Comparison of ENCODE assay signal across 27 mouse cellular contexts in the genomic region with DNA sequence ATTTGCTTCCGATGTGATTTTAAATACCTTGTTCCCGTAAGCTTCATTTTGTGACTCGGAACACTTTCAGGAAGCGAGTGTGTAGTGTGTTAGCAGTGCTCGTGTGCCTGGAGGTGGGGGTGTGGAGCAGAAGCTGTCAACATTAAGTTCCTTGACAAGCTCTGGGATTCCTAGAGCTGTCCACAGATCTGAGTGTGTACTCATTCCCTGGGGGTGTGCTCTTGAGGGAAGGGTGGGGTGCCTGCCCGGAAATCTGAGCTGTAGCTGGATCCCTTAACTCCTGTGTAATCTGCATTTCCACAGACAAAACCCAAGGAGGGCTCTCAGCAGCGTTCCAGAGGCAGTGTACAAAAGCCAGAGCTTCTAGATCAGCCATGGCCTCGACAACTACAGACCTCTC.
A peak's percentile ranks its signal among the peaks of the same experiment; 100 is the strongest.
DNase-seq lines count a peak whose midpoint lies in the region; ATAC-seq lines count a peak whose summit lies in the region.
"Had no signal": no experiment of that assay in that cellular context is flagged by ENCODE, and none has a peak within 500 bp of the region (broad histone marks: within the 10 kb centered on the region; RNA-seq: fewer than 3 reads in every experiment).

No protein-coding gene starts in this region.

- DNase-seq in frontal cortex, postnatal 36 days (ENCODE audit: low spot score in 2 of 2), result no peak
- DNase-seq in lung, postnatal 4 days, result no peak
- DNase-seq in NIH3T3 (ENCODE audit: low read depth), result peak; percentile 57
- DNase-seq in brain, adult 2 months (ENCODE audit: low read depth, low spot score), result peak; percentile 15
- no peak for DNase-seq in layer of hippocampus, adult 8-10 months (ENCODE audit: low spot score in 2 of 2)
- DNase-seq: adrenal gland, adult 8-10 months; adrenal gland, postnatal 14 days; adrenal gland, postnatal 36 days; cerebellum, adult 11 months; cerebellum, adult 18-20 months; cerebellum, adult 8-10 months; cerebellum, adult 9-11 months; cerebellum, postnatal 14 days; cerebellum, postnatal 36 days; embryo, embryonic 11 days had no signal

- H3K9ac ChIP-seq in lung, embryonic 16.5 days (ENCODE audit: low read length), result no peak overlapping the region
- H3K9ac ChIP-seq: embryonic facial prominence, embryonic 12.5 days; embryonic facial prominence, embryonic 15.5 days; forebrain, embryonic 12.5 days had no signal

- peak; percentile 47; the same call in 1 of the 2 replicates for ATAC-seq in frontal cortex, adult (ENCODE audit: low TSS enrichment)
- peak; percentile 38; the same call in 1 of the 2 replicates for ATAC-seq in lung, embryonic 16.5 days (ENCODE audit: low read depth)
- ATAC-seq in inflammation-experienced regulatory T-cells, adult 6 months, result no peak
- ATAC-seq: activated CD4-positive, CD25-positive, alpha-beta regulatory T cell, adult 4 months; forebrain, embryonic 14.5 days; forebrain, embryonic 16.5 days; Patski had no signal

- no peaks in the 10 kb centered on the region for H3K9me3 ChIP-seq in lung, embryonic 16.5 days (ENCODE audit: control insufficient read depth, low read length)
- H3K9me3 ChIP-seq: embryonic facial prominence, embryonic 12.5 days; embryonic facial prominence, embryonic 15.5 days; forebrain, embryonic 10.5 days; forebrain, embryonic 12.5 days had no signal

- peaks cover 7% of the 10 kb centered on the region; the same call in 1 of the 2 replicates for H3K4me1 ChIP-seq in lung, embryonic 16.5 days (replicated peaks; ENCODE audit: control insufficient read depth, insufficient read depth, low read length)
- H3K4me1 ChIP-seq: embryonic facial prominence, embryonic 15.5 days; forebrain, embryonic 12.5 days had no signal

- H3K27ac ChIP-seq in lung, embryonic 16.5 days (ENCODE audit: low read length), result no peak overlapping the region
- H3K27ac ChIP-seq: embryonic facial prominence, embryonic 15.5 days; forebrain, embryonic 10.5 days; forebrain, embryonic 12.5 days had no signal

- 60% methylated on average over 8 of the region's 8 CpGs for WGBS in lung, embryonic 16.5 days

- H3K4me2 ChIP-seq in lung, embryonic 16.5 days (ENCODE audit: low read depth, low read length), result no peak overlapping the region
- H3K4me2 ChIP-seq: embryonic facial prominence, embryonic 12.5 days; embryonic facial prominence, embryonic 15.5 days; forebrain, embryonic 12.5 days had no signal

- H3K4me3 ChIP-seq in lung, embryonic 16.5 days (ENCODE audit: low read length), result no peak overlapping the region
- H3K4me3 ChIP-seq: embryonic facial prominence, embryonic 12.5 days; embryonic facial prominence, embryonic 15.5 days; erythroblast, embryonic 14.5 days; forebrain, embryonic 10.5 days; forebrain, embryonic 12.5 days had no signal

- no peaks in the 10 kb centered on the region for H3K36me3 ChIP-seq in lung, embryonic 16.5 days (ENCODE audit: control insufficient read depth, insufficient read depth, low read length)
- H3K36me3 ChIP-seq: embryonic facial prominence, embryonic 12.5 days; embryonic facial prominence, embryonic 15.5 days; forebrain, embryonic 10.5 days; forebrain, embryonic 12.5 days had no signal

- H3K27me3 ChIP-seq in lung, embryonic 16.5 days (ENCODE audit: control insufficient read depth, insufficient read depth, low read depth, low read length), result no peaks in the 10 kb centered on the region
- H3K27me3 ChIP-seq: embryonic facial prominence, embryonic 15.5 days; forebrain, embryonic 12.5 days; Patski had no signal

Comparison
In these comparisons a context has a peak if more than half of its experiments do, and no peak if none do; other contexts are left out.
1. DNase-seq: peak in NIH3T3 (single experiment) and brain, adult 2 months (single experiment); none in frontal cortex, postnatal 36 days (0 of 2), lung, postnatal 4 days (0 of 2) and layer of hippocampus, adult 8-10 months (0 of 2).